Mouse (Mus musculus): Measurements from ENCODE around the gene Stk11. TPM values are rescaled to one million over a fixed set of nuclear protein-coding genes. Genes with fewer than 3 reads are reported as not detected.

Stk11 gene
- polyA plus RNA-seq, 2 experiments = 17.4 to 88.8 TPM

GRCm38 (mm10) chr10:80156752-80157053 is 41.1 kb downstream of the Stk11 start:
- no peaks in the 10 kb centered on the region for H3K27me3 ChIP-seq (ENCODE audit: control insufficient read depth, insufficient read depth, low read length)
- peaks cover 51% of the 10 kb centered on the region for H3K36me3 ChIP-seq (replicated peaks; ENCODE audit: control insufficient read depth, insufficient read depth, low read depth)

GRCm38 (mm10) chr10:80157141-80157929 is 41.7 kb downstream of the Stk11 start:
- Histone ChIP-seq H3K27me3 (ENCODE audit: control insufficient read depth, insufficient read depth, low read length) (no peaks in the 10 kb centered on the region), H3K4me1 (replicated peaks; ENCODE audit: control insufficient read depth in 2 of 2, insufficient read depth in 2 of 2, low read length in 1 of 2) (peaks cover 36 to 37% of the 10 kb centered on the region in 2 experiments), H3K4me2 (ENCODE audit: low read depth) (no peak overlapping the region), H3K9me3 (ENCODE audit: control insufficient read depth, low read length) (no peaks in the 10 kb centered on the region), H3K27ac (no peak overlapping the region), H3K4me3 (ENCODE audit: insufficient read depth in 1 of 2, low read depth in 2 of 2, low read length in 2 of 2) (no peak overlapping the region), H3K36me3 (replicated peaks; ENCODE audit: control insufficient read depth, insufficient read depth, low read depth) (peaks cover 46% of the 10 kb centered on the region), H3K9ac (replicated peaks) (no peak overlapping the region)
- DNase-seq (ENCODE audit: low read depth in 3 of 3, low spot score in 3 of 3) (no peak), ATAC-seq (ENCODE audit: insufficient read depth) (no peak)
- no peak for TF ChIP-seq EP300 (IDR thresholded peaks at IDR 0.05; ENCODE audit: low read depth)
- no peak for TF ChIP-seq CTCF (IDR thresholded peaks at IDR 0.05; ENCODE audit: low read depth)
- 73% methylated on average over 15 of the region's 15 CpGs for WGBS (ENCODE audit: insufficient replicate concordance)

More at GRCm38 (mm10) chr10:80156752-80157053, 41.1 kb downstream of the Stk11 start:
- H3K4me3 ChIP-seq (ENCODE audit: insufficient read depth in 1 of 2, low read depth in 2 of 2, low read length in 2 of 2) = no peak overlapping the region
- no peak overlapping the region for H3K9ac ChIP-seq (replicated peaks)
- TF ChIP-seq EP300 (IDR thresholded peaks at IDR 0.05; ENCODE audit: low read depth) = no peak
- no peak for TF ChIP-seq CTCF (IDR thresholded peaks at IDR 0.05; ENCODE audit: low read depth)
- H3K4me2 ChIP-seq (ENCODE audit: low read depth) = no peak overlapping the region
- no peak for DNase-seq (ENCODE audit: low read depth in 3 of 3, low spot score in 3 of 3)
- no peak overlapping the region for H3K27ac ChIP-seq
- H3K9me3 ChIP-seq (ENCODE audit: control insufficient read depth, low read length) = no peaks in the 10 kb centered on the region
- 74% methylated on average over 7 of the region's 7 CpGs for WGBS (ENCODE audit: insufficient replicate concordance)
- H3K4me1 ChIP-seq (replicated peaks; ENCODE audit: control insufficient read depth in 2 of 2, insufficient read depth in 2 of 2, low read length in 1 of 2) = peaks cover 29 to 33% of the 10 kb centered on the region in 2 experiments
- no peak for ATAC-seq (ENCODE audit: insufficient read depth)

- H3K4me2 ChIP-seq (ENCODE audit: low read depth) = peak overlapping the region; percentile 75
- H3K9me3 ChIP-seq (ENCODE audit: control insufficient read depth, low read length) = no peaks in the 10 kb centered on the region
- H3K4me3 ChIP-seq (ENCODE audit: insufficient read depth in 1 of 2, low read depth in 2 of 2, low read length in 2 of 2) = no peak overlapping the region
- no peak for TF ChIP-seq EP300 (IDR thresholded peaks at IDR 0.05; ENCODE audit: low read depth)
- TF ChIP-seq CTCF (IDR thresholded peaks at IDR 0.05; ENCODE audit: low read depth) = no peak
- no peaks in the 10 kb centered on the region for H3K27me3 ChIP-seq (ENCODE audit: control insufficient read depth, insufficient read depth, low read length)
- peak overlapping the region; percentile 46 for H3K9ac ChIP-seq (replicated peaks)
- DNase-seq (ENCODE audit: low read depth in 3 of 3, low spot score in 3 of 3) (no peak), ATAC-seq (ENCODE audit: insufficient read depth) (no peak)
- peaks cover 35 to 40% of the 10 kb centered on the region in 2 experiments for H3K4me1 ChIP-seq (replicated peaks; ENCODE audit: control insufficient read depth in 2 of 2, insufficient read depth in 2 of 2, low read length in 1 of 2)
- WGBS (ENCODE audit: insufficient replicate concordance) = 13% methylated on average over 18 of the region's 18 CpGs
- peak overlapping the region; percentile 69 for H3K27ac ChIP-seq
- peaks cover 41% of the 10 kb centered on the region for H3K36me3 ChIP-seq (replicated peaks; ENCODE audit: control insufficient read depth, insufficient read depth, low read depth)
Measured at GRCm38 (mm10) chr10:80158307-80158986, 42.8 kb downstream of the Stk11 start.

- no peak for DNase-seq (ENCODE audit: low read depth in 3 of 3, low spot score in 3 of 3)
- no peak for ATAC-seq (ENCODE audit: insufficient read depth)
- Histone ChIP-seq H3K9ac (replicated peaks) (peak overlapping the region; percentile 46), H3K4me2 (ENCODE audit: low read depth) (peak overlapping the region; percentile 75), H3K4me3 (ENCODE audit: insufficient read depth in 1 of 2, low read depth in 2 of 2, low read length in 2 of 2) (peak overlapping the region; percentile 60), H3K27me3 (ENCODE audit: control insufficient read depth, insufficient read depth, low read length) (no peaks in the 10 kb centered on the region), H3K27ac (peak overlapping the region; percentile 69), H3K9me3 (ENCODE audit: control insufficient read depth, low read length) (no peaks in the 10 kb centered on the region), H3K4me1 (replicated peaks; ENCODE audit: control insufficient read depth in 2 of 2, insufficient read depth in 2 of 2, low read length in 1 of 2) (peaks cover 35 to 41% of the 10 kb centered on the region in 2 experiments), H3K36me3 (replicated peaks; ENCODE audit: control insufficient read depth, insufficient read depth, low read depth) (peaks cover 35% of the 10 kb centered on the region)
- WGBS (ENCODE audit: insufficient replicate concordance) = 20% methylated on average over 12 of the region's 12 CpGs
- TF ChIP-seq EP300 (IDR thresholded peaks at IDR 0.05; ENCODE audit: low read depth) = no peak
- no peak for TF ChIP-seq CTCF (IDR thresholded peaks at IDR 0.05; ENCODE audit: low read depth)
Measured at GRCm38 (mm10) chr10:80159021-80159560, 43.5 kb downstream of the Stk11 start.
